In the genomic region with DNA sequence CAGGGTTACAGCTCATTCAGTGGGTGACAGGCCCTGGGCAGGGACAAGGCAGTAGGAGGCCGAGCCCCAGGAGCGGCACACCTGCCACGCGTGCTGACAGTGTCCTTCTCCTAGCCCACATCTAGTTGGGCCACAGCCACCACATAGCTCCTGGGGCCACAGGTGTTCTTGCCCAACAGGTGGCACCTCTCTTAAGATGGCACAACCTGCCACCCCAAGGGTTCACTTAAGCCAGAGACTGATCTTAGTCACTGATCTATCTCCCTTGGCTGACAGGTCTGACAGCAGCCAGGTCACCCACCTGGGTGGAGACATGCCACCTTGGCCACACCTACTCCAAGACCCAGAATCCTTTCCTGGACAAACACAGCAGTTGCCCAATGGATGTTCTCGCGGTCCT, we compare ENCODE assay signal across 8 mouse cellular contexts. TPM values are rescaled to one million over a fixed set of nuclear protein-coding genes. Genes with fewer than 3 reads are reported as not detected.
A peak's percentile ranks its signal among the peaks of the same experiment; 100 is the strongest.
DNase-seq lines count a peak whose midpoint lies in the region; ATAC-seq and TF ChIP-seq lines count a peak whose summit lies in the region.
"Had no signal": no experiment of that assay in that cellular context is flagged by ENCODE, and none has a peak within 500 bp of the region (broad histone marks: within the 10 kb centered on the region; RNA-seq: fewer than 3 reads in every experiment).

No protein-coding gene starts in this region.

- intact Hi-C loops in left cerebral cortex, adult 2 months (cut with DNase I) = loop anchor here (1.0 kb wide), 1 partner anchor 16 kb away; no protein-coding TSS in a partner anchor
- intact Hi-C loops in left cerebral cortex, postnatal 25 days (cut with DNase I) = loop anchor here (1.0 kb wide), 1 partner anchor 15 kb away; no protein-coding TSS in a partner anchor

- no peaks in the 10 kb centered on the region for H3K27me3 ChIP-seq in limb, embryonic 10.5 days (ENCODE audit: low read depth, poor library complexity, severe bottlenecking)

- peaks cover 65% of the 10 kb centered on the region for H3K36me3 ChIP-seq in limb, embryonic 10.5 days

- 82% methylated on average over 6 of the region's 6 CpGs for WGBS in limb, embryonic 10.5 days
- 86% methylated on average over 6 of the region's 6 CpGs for WGBS in olfactory bulb, adult 2 months

- peak overlapping the region; percentile 82 for H3K27ac ChIP-seq in left cerebral cortex, adult 2 months
- H3K27ac ChIP-seq in limb, embryonic 10.5 days = peak overlapping the region; percentile 87
- peak overlapping the region; percentile 12; the same call in 1 of the 2 replicates for H3K27ac ChIP-seq in olfactory bulb, adult 2 months (ENCODE audit: insufficient read depth, low read depth, low read length)

- ATAC-seq in erythroid progenitor cell, adult 5-6 weeks (replicated peaks; ENCODE audit: low FRiP score, poor library complexity, severe bottlenecking) = no peak

- no peak for TF ChIP-seq POLR2A in olfactory bulb, adult 2 months (IDR thresholded peaks at IDR 0.05; ENCODE audit: insufficient read depth, low read depth, low read length)

- no peak for TF ChIP-seq CTCF in left cerebral cortex, adult 2 months (IDR thresholded peaks at IDR 0.05)
- TF ChIP-seq CTCF in olfactory bulb, adult 2 months (IDR thresholded peaks at IDR 0.05; ENCODE audit: insufficient read depth, low read depth, low read length) = no peak

- peak overlapping the region; percentile 17 for H3K4me3 ChIP-seq in left cerebral cortex, adult 2 months
- H3K4me3 ChIP-seq in limb, embryonic 10.5 days = peak overlapping the region; percentile 74
- H3K4me3 ChIP-seq in olfactory bulb, adult 2 months (ENCODE audit: insufficient read depth, low read depth, low read length) = no peak overlapping the region

- no peak for DNase-seq in left cerebral cortex, adult 2 months (ENCODE audit: extremely low spot score in 1 of 2, low spot score in 2 of 2)
- no peak for DNase-seq in left cerebral cortex, postnatal 25 days (ENCODE audit: low spot score in 2 of 2)
- peak; percentile 96 for DNase-seq in gonadal fat pad, adult 2 months (ENCODE audit: low read depth)
- no peak for DNase-seq in limb, embryonic 10.5 days (ENCODE audit: low spot score)
- no peak for DNase-seq in spleen, adult 18-20 months
- DNase-seq: thymus, postnatal 4 days had no signal

- H3K9me3 ChIP-seq in limb, embryonic 10.5 days (replicated peaks) = no peaks in the 10 kb centered on the region

- peaks cover 86% of the 10 kb centered on the region for H3K4me1 ChIP-seq in limb, embryonic 10.5 days
- H3K4me1 ChIP-seq in olfactory bulb, adult 2 months (ENCODE audit: control insufficient read depth, insufficient read depth, low read length) = peaks cover 38% of the 10 kb centered on the region

RNA-seq across cellular contexts. Expression of a gene that starts 3.1 kb away (rescaled TPM):
- total RNA-seq in left cerebral cortex, adult 2 months (2021) = 10 to 100 TPM; 56.9 to 62.2 TPM
- 10 to 100 TPM; 62.2 to 63.3 TPM for total RNA-seq in left cerebral cortex, postnatal 25 days (2021)
- 26.9 and 37.2 TPM in 2 replicates for polyA plus RNA-seq in gonadal fat pad, adult 2 months (2012; rRNA removed)
- polyA plus RNA-seq in limb, embryonic 10.5 days (2016; fragmentation: Nextera tagmentation; extraction: Ambion mirVana) = 64.1 and 70.2 TPM in 2 replicates
- polyA plus RNA-seq in olfactory bulb, adult 2 months (2012; ENCODE audit: insufficient read depth, insufficient read length, low replicate concordance, missing spikeins) = not detected in 2 replicates
- 10.1 and 12.6 TPM in 2 replicates for total RNA-seq in erythroid progenitor cell, adult 5-6 weeks (2015; ENCODE audit: low replicate concordance)
- 10.9 and 14.3 TPM in 2 replicates for total RNA-seq in erythroid progenitor cell, adult 5-6 weeks (2017; ENCODE audit: low replicate concordance)

RNA-seq across cellular contexts. Expression of a gene that starts 3.2 kb away (rescaled TPM):
- 10 to 100 TPM; 11.5 to 13.1 TPM for total RNA-seq in left cerebral cortex, adult 2 months (2021)
- total RNA-seq in left cerebral cortex, postnatal 25 days (2021) = 1 to 10 TPM; 7.5 to 9.9 TPM
- 46.2 and 49.7 TPM in 2 replicates for polyA plus RNA-seq in gonadal fat pad, adult 2 months (2012; rRNA removed)
- 22.5 and 28.3 TPM in 2 replicates for polyA plus RNA-seq in limb, embryonic 10.5 days (2016; fragmentation: Nextera tagmentation; extraction: Ambion mirVana)
- not detected in 2 replicates for polyA plus RNA-seq in olfactory bulb, adult 2 months (2012; ENCODE audit: insufficient read depth, insufficient read length, low replicate concordance, missing spikeins)
- total RNA-seq in erythroid progenitor cell, adult 5-6 weeks (2015; ENCODE audit: low replicate concordance) = not detected in 2 replicates
- not detected in 2 replicates for total RNA-seq in erythroid progenitor cell, adult 5-6 weeks (2017; ENCODE audit: low replicate concordance)

RNA-seq across cellular contexts. Expression of a gene that starts 18.1 kb away (rescaled TPM):
- 10 to 100 TPM; 78.1 to 94.1 TPM for total RNA-seq in left cerebral cortex, adult 2 months (2021)
- 10 to 100 TPM; 67.5 to 92.8 TPM for total RNA-seq in left cerebral cortex, postnatal 25 days (2021)
- 18.3 and 25.4 TPM in 2 replicates for polyA plus RNA-seq in gonadal fat pad, adult 2 months (2012; rRNA removed)
- 108 and 113 TPM in 2 replicates for polyA plus RNA-seq in limb, embryonic 10.5 days (2016; fragmentation: Nextera tagmentation; extraction: Ambion mirVana)
- polyA plus RNA-seq in olfactory bulb, adult 2 months (2012; ENCODE audit: insufficient read depth, insufficient read length, low replicate concordance, missing spikeins) = not detected in 2 replicates
- 9.4 and 16.8 TPM in 2 replicates for total RNA-seq in erythroid progenitor cell, adult 5-6 weeks (2015; ENCODE audit: low replicate concordance)
- total RNA-seq in erythroid progenitor cell, adult 5-6 weeks (2017; ENCODE audit: low replicate concordance) = 3.9 and 9.6 TPM in 2 replicates

RNA-seq across cellular contexts. Expression of a gene that starts 36.6 kb away (rescaled TPM):
- 10 to 100 TPM; 76.7 to 92.0 TPM for total RNA-seq in left cerebral cortex, adult 2 months (2021)
- total RNA-seq in left cerebral cortex, postnatal 25 days (2021) = 10 to 100 TPM; 82.0 to 92.7 TPM
- polyA plus RNA-seq in gonadal fat pad, adult 2 months (2012; rRNA removed) = 40.2 and 44.5 TPM in 2 replicates
- polyA plus RNA-seq in limb, embryonic 10.5 days (2016; fragmentation: Nextera tagmentation; extraction: Ambion mirVana) = 21.8 and 22.9 TPM in 2 replicates
- not detected in 2 replicates for polyA plus RNA-seq in olfactory bulb, adult 2 months (2012; ENCODE audit: insufficient read depth, insufficient read length, low replicate concordance, missing spikeins)
- total RNA-seq in erythroid progenitor cell, adult 5-6 weeks (2015; ENCODE audit: low replicate concordance) = 19.8 and 36.5 TPM in 2 replicates
- 7.3 and 14.8 TPM in 2 replicates for total RNA-seq in erythroid progenitor cell, adult 5-6 weeks (2017; ENCODE audit: low replicate concordance)

RNA-seq across cellular contexts. Expression of a gene that starts 48.4 kb away (rescaled TPM):
- total RNA-seq in left cerebral cortex, adult 2 months (2021) = 10 to 100 TPM; 12.9 to 16.2 TPM
- total RNA-seq in left cerebral cortex, postnatal 25 days (2021) = 10 to 100 TPM; 11.7 to 12.4 TPM
- 20.4 and 22.2 TPM in 2 replicates for polyA plus RNA-seq in gonadal fat pad, adult 2 months (2012; rRNA removed)
- 27.0 and 30.7 TPM in 2 replicates for polyA plus RNA-seq in limb, embryonic 10.5 days (2016; fragmentation: Nextera tagmentation; extraction: Ambion mirVana)
- not detected in 2 replicates for polyA plus RNA-seq in olfactory bulb, adult 2 months (2012; ENCODE audit: insufficient read depth, insufficient read length, low replicate concordance, missing spikeins)
- total RNA-seq in erythroid progenitor cell, adult 5-6 weeks (2015; ENCODE audit: low replicate concordance) = not detected in 2 replicates
- total RNA-seq in erythroid progenitor cell, adult 5-6 weeks (2017; ENCODE audit: low replicate concordance) = not detected in 2 replicates

Comparison
In these comparisons a context has a peak if more than half of its experiments do, and no peak if none do; other contexts are left out.
1. H3K27ac ChIP-seq: peak in every context shown above with its lines; median percentile 87 in limb, embryonic 10.5 days; 82 in left cerebral cortex, adult 2 months; 12 in olfactory bulb, adult 2 months.
2. RNA of a gene that starts 3.2 kb away (total RNA-seq): 11.5 to 13.1 TPM in left cerebral cortex, adult 2 months and 7.5 to 9.9 TPM in left cerebral cortex, postnatal 25 days; not detected in erythroid progenitor cell, adult 5-6 weeks; every median in the first group is over 4 times any median in the second.